25 mouse cellular contexts compared by ENCODE assay signal in genomic region chr10:17787938-17788337, GRCm38 (mm10). TPM values are rescaled to one million over a fixed set of nuclear protein-coding genes. Genes with fewer than 3 reads are reported as not detected.
DNase-seq lines count a peak whose midpoint lies in the region; ATAC-seq and TF ChIP-seq lines count a peak whose summit lies in the region.
"Had no signal": no experiment of that assay in that cellular context is flagged by ENCODE, and none has a peak within 500 bp of the region (broad histone marks: within the 10 kb centered on the region; RNA-seq: fewer than 3 reads in every experiment).

No protein-coding gene starts in this region.

- H3K9me3 ChIP-seq in kidney, embryonic 16.5 days (ENCODE audit: low read length), result no peaks in the 10 kb centered on the region
- no peaks in the 10 kb centered on the region for H3K9me3 ChIP-seq in forebrain, embryonic 14.5 days (replicated peaks; ENCODE audit: control insufficient read depth, low read length)
- H3K9me3 ChIP-seq: embryonic facial prominence, embryonic 12.5 days; embryonic facial prominence, embryonic 15.5 days; hindbrain, embryonic 10.5 days; hindbrain, embryonic 13.5 days had no signal

- no peak overlapping the region for H3K4me2 ChIP-seq in kidney, embryonic 16.5 days (replicated peaks; ENCODE audit: low read depth, low read length)
- H3K4me2 ChIP-seq in forebrain, embryonic 14.5 days (ENCODE audit: low read length), result no peak overlapping the region
- H3K4me2 ChIP-seq: embryonic facial prominence, embryonic 12.5 days; embryonic facial prominence, embryonic 15.5 days; heart, embryonic 11.5 days; hindbrain, embryonic 13.5 days had no signal

- no peaks in the 10 kb centered on the region for H3K27me3 ChIP-seq in liver, adult 2 months (ENCODE audit: control insufficient read depth, insufficient read depth, low read length)
- no peaks in the 10 kb centered on the region for H3K27me3 ChIP-seq in kidney, embryonic 16.5 days (ENCODE audit: insufficient read depth, low read length)
- H3K27me3 ChIP-seq in forebrain, embryonic 14.5 days (replicated peaks; ENCODE audit: control insufficient read depth, insufficient read depth, low read length), result no peaks in the 10 kb centered on the region
- H3K27me3 ChIP-seq: embryonic facial prominence, embryonic 12.5 days; embryonic facial prominence, embryonic 15.5 days; hindbrain, embryonic 13.5 days had no signal

- H3K36me3 ChIP-seq in liver, adult 2 months (ENCODE audit: control insufficient read depth, insufficient read depth, low read length), result no peaks in the 10 kb centered on the region
- no peaks in the 10 kb centered on the region for H3K36me3 ChIP-seq in kidney, embryonic 16.5 days (ENCODE audit: insufficient read depth, low read length)
- no peaks in the 10 kb centered on the region for H3K36me3 ChIP-seq in forebrain, embryonic 14.5 days (ENCODE audit: control insufficient read depth, insufficient read depth, low read length)
- H3K36me3 ChIP-seq: embryonic facial prominence, embryonic 12.5 days; embryonic facial prominence, embryonic 15.5 days; hindbrain, embryonic 10.5 days; hindbrain, embryonic 13.5 days had no signal

- intact Hi-C loops in heart, postnatal 10 days (cut with DNase I), result no loop called here

- TF ChIP-seq CTCF in liver, adult 2 months (IDR thresholded peaks at IDR 0.05; ENCODE audit: low read depth, low read length), result no peak

- 66% methylated on average over 1 of the region's 1 CpGs for WGBS in liver, adult 2 months
- 86% methylated on average over 1 of the region's 1 CpGs for WGBS in kidney, embryonic 16.5 days
- WGBS in forebrain, embryonic 14.5 days, result 83% methylated on average over 1 of the region's 1 CpGs

- peak; percentile 3 for DNase-seq in liver, adult 2 months (ENCODE audit: extremely low read depth, low read depth, low spot score)
- DNase-seq in liver (no peak), 416B (ENCODE audit: low read depth) (peak; percentile 43)
- no peak for DNase-seq in forebrain, embryonic 14.5 days (ENCODE audit: low spot score)
- no peak for DNase-seq in heart, postnatal 10 days
- DNase-seq: adrenal gland, adult 2 months; adrenal gland, postnatal 14 days; cerebellum, adult 11-12 months; cerebellum, adult 9-10 months; cerebellum, postnatal 14 days; gastrocnemius, postnatal 10 days; gastrocnemius, postnatal 36 days; heart, adult 11 months; heart, postnatal 36 days had no signal

- 0 out of 2 replicates have a peak, but pooled peaks have one; percentile 47 for ATAC-seq in common myeloid progenitor, adult 5-6 weeks (replicated peaks; ENCODE audit: low read depth, poor library complexity, severe bottlenecking)
- peak; percentile 58 for ATAC-seq in megakaryocyte, adult 5-6 weeks (ENCODE audit: poor library complexity, severe bottlenecking)
- ATAC-seq in kidney, embryonic 16.5 days (ENCODE audit: low FRiP score, low TSS enrichment), result no peak
- ATAC-seq in forebrain, embryonic 14.5 days, result no peak
- ATAC-seq: forebrain, embryonic 16.5 days; hindbrain, embryonic 16.5 days had no signal

- no peaks in the 10 kb centered on the region for H3K79me2 ChIP-seq in liver, adult 2 months (ENCODE audit: control insufficient read depth, insufficient read depth, low read length)

- no peaks in the 10 kb centered on the region; the same call in 1 of the 2 replicates for H3K4me1 ChIP-seq in liver, adult 2 months (ENCODE audit: control insufficient read depth, insufficient read depth, low read length)
- H3K4me1 ChIP-seq in kidney, embryonic 16.5 days (ENCODE audit: insufficient read depth, low read length), result 0 out of 2 replicates have a peak, but pooled peaks cover 3% of the 10 kb centered on the region
- no peaks in the 10 kb centered on the region for H3K4me1 ChIP-seq in forebrain, embryonic 14.5 days (ENCODE audit: control insufficient read depth, insufficient read depth, low read length)
- H3K4me1 ChIP-seq: embryonic facial prominence, embryonic 12.5 days; embryonic facial prominence, embryonic 15.5 days; hindbrain, embryonic 10.5 days; hindbrain, embryonic 13.5 days had no signal

- no peak overlapping the region for H3K9ac ChIP-seq in liver, adult 2 months (ENCODE audit: low read depth, low read length)
- H3K9ac ChIP-seq in kidney, embryonic 16.5 days (replicated peaks; ENCODE audit: low read length), result no peak overlapping the region
- H3K9ac ChIP-seq in forebrain, embryonic 14.5 days (ENCODE audit: low read length), result no peak overlapping the region
- H3K9ac ChIP-seq: embryonic facial prominence, embryonic 12.5 days; embryonic facial prominence, embryonic 15.5 days; hindbrain, embryonic 13.5 days had no signal

- H3K27ac ChIP-seq in liver, adult 2 months (replicated peaks; ENCODE audit: insufficient read depth, low read depth, low read length), result no peak overlapping the region
- H3K27ac ChIP-seq in kidney, embryonic 16.5 days (ENCODE audit: low read length), result no peak overlapping the region
- no peak overlapping the region for H3K27ac ChIP-seq in forebrain, embryonic 14.5 days (ENCODE audit: low read depth, low read length)
- H3K27ac ChIP-seq: embryonic facial prominence, embryonic 12.5 days; embryonic facial prominence, embryonic 15.5 days; hindbrain, embryonic 10.5 days; hindbrain, embryonic 13.5 days had no signal

- no peak overlapping the region for H3K4me3 ChIP-seq in liver, adult 2 months (ENCODE audit: insufficient read depth, low read depth, low read length)
- no peak overlapping the region for H3K4me3 ChIP-seq in kidney, embryonic 16.5 days (ENCODE audit: low read length)
- H3K4me3 ChIP-seq in forebrain, embryonic 14.5 days (ENCODE audit: low read depth, low read length), result no peak overlapping the region
- H3K4me3 ChIP-seq: embryonic facial prominence, embryonic 12.5 days; embryonic facial prominence, embryonic 15.5 days; hindbrain, embryonic 10.5 days; hindbrain, embryonic 13.5 days had no signal

- TF ChIP-seq POLR2A in liver, adult 2 months (IDR thresholded peaks at IDR 0.05; ENCODE audit: extremely low read depth, insufficient read depth, low read length), result no peak

RNA-seq across cellular contexts. Expression of gene Txlnb, which starts 8.1 kb away (rescaled TPM):
- 0.07 and 0.18 TPM in 2 replicates for total RNA-seq in liver, adult 2 months (2014; rRNA removed)
- 0.06 TPM in 1 of 2 replicates, not detected in the other for polyA plus RNA-seq in liver, adult 2 months (2012; rRNA removed)
- total RNA-seq in common myeloid progenitor, adult 5-6 weeks (2017), result 0.82 and 0.87 TPM in 2 replicates
- total RNA-seq in megakaryocyte, adult 5-6 weeks (2015), result 0.02 and 0.30 TPM in 2 replicates
- 0.26 TPM in 1 of 2 replicates, not detected in the other for total RNA-seq in megakaryocyte, adult 5-6 weeks (2017)
- polyA plus RNA-seq in kidney, embryonic 16.5 days (2015; fragmentation: Nextera tagmentation; extraction: Ambion mirVana), result 0.91 and 1.1 TPM in 2 replicates
- polyA plus RNA-seq in forebrain, embryonic 14.5 days (2014; fragmentation: Nextera tagmentation; extraction: Ambion mirVana), result 0.54 and 0.57 TPM in 2 replicates
- 100 to 1,000 TPM; 136 to 145 TPM for total RNA-seq in heart, postnatal 10 days (2021)
- total RNA-seq: MEL had no signal

Comparison
In these comparisons a context has a peak if more than half of its experiments do, and no peak if none do; other contexts are left out.
1. DNase-seq: peak in liver, adult 2 months (single experiment) and 416B (single experiment); none in liver (single experiment), forebrain, embryonic 14.5 days (single experiment) and heart, postnatal 10 days (0 of 2).
2. ATAC-seq: peak in common myeloid progenitor, adult 5-6 weeks (single experiment) and megakaryocyte, adult 5-6 weeks (single experiment); none in kidney, embryonic 16.5 days (single experiment) and forebrain, embryonic 14.5 days (single experiment).
3. RNA of gene Txlnb, which starts 8.1 kb away (total RNA-seq): 136 to 145 TPM in heart, postnatal 10 days; 0.82 to 0.87 TPM in common myeloid progenitor, adult 5-6 weeks, 0.02 to 0.30 TPM in megakaryocyte, adult 5-6 weeks and 0.07 to 0.18 TPM in liver, adult 2 months; every median in the first group is over 10 times any median in the second.